Mouse (Mus musculus): ENCODE results near the gene Scn8a. TPM values are rescaled to one million over a fixed set of nuclear protein-coding genes. Genes with fewer than 3 reads are reported as not detected.
A peak's percentile ranks its signal among the peaks of the same experiment; 100 is the strongest.

Gene Scn8a
- polyA plus RNA-seq, 1 experiment from 2014 or later = 2.1 TPM

DNA sequence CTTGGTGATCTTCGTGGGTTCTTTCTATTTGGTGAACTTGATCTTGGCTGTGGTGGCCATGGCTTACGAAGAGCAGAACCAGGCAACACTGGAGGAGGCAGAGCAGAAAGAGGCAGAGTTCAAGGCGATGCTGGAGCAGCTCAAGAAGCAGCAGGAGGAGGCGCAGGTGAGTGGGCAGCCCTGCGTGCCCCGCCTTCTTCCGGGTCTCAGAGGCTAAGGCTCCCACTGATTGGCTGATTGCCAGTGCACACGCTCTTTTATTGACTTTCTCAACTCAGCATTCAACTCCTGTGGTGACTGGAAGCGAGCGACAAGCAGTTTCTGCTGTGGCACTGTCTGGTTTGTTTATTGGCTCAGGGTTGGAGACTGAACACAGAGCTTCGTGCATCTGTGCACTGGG, 103.1 kb downstream of the Scn8a start:
- Histone ChIP-seq H3K27ac (no peak overlapping the region), H3K4me2 (replicated peaks) (peak overlapping the region; percentile 31; the same call in 1 of the 2 replicates), H3K9ac (no peak overlapping the region), H3K27me3 (replicated peaks) (no peaks in the 10 kb centered on the region), H3K4me1 (replicated peaks) (no peaks in the 10 kb centered on the region; the same call in 1 of the 2 replicates), H3K9me3 (no peaks in the 10 kb centered on the region), H3K4me3 (replicated peaks) (no peak overlapping the region), H3K36me3 (no peaks in the 10 kb centered on the region)
- 23% methylated on average over 11 of the region's 11 CpGs for WGBS
- peak; percentile 87 for ATAC-seq

DNA sequence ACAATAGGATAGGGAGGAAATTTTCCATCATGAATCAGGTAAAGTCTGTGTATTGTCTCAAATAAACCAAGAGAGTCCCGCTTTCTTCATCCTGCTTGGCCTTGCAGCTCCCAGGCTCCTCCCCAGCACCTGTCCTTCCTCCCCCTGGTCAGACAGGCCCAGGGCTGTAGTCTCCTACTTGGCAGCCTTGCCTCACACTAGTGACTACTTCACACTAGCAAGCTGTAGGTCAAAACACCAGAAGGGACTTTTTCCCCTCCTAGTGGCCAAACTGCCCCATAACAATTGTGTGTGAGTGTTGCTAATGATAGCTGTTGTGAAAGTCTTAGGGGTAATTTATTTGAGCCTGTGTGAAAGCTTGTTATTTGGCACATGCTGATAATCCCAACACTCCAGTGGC, 105.0 kb downstream of the Scn8a start:
- no peaks in the 10 kb centered on the region for H3K9me3 ChIP-seq
- H3K4me3 ChIP-seq (replicated peaks) = no peak overlapping the region
- no peaks in the 10 kb centered on the region for H3K27me3 ChIP-seq (replicated peaks)
- no peaks in the 10 kb centered on the region for H3K36me3 ChIP-seq
- H3K27ac ChIP-seq = no peak overlapping the region
- H3K4me1 ChIP-seq (replicated peaks) = no peaks in the 10 kb centered on the region; the same call in 1 of the 2 replicates
- no peak for ATAC-seq
- H3K4me2 ChIP-seq (replicated peaks) = no peak overlapping the region
- 86% methylated on average over 1 of the region's 1 CpGs for WGBS
- no peak overlapping the region for H3K9ac ChIP-seq

DNA sequence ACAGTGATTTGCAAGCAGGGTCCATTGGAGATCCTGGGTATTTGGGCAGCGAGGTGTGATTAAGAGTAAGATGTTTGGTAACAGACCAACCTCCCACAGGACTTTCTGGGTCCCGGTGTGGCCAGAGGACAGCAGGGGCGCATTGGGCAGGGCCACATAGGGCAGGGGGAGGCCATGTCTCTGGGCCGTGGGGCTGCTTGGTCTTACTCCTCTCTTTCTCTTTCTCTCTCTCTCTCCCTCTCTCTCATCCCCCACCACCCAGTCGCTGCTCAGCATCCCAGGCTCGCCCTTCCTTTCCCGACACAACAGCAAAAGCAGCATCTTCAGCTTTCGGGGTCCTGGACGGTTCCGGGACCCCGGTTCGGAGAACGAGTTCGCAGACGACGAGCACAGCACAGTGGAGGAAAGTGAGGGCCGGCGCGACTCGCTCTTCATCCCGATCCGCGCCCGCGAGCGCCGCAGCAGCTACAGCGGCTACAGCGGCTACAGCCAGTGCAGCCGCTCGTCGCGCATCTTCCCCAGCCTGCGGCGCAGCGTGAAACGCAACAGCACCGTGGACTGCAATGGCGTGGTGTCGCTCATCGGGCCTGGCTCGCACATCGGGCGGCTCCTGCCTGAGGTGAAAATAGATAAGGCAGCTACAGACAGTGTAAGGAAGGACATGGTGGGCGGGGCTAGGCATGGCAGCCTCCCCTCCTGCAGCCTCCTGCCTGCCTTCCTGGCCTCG, 113.9 kb downstream of the Scn8a start:
- Histone ChIP-seq H3K27ac (no peak overlapping the region), H3K9ac (peak overlapping the region; percentile 56), H3K9me3 (no peaks in the 10 kb centered on the region), H3K27me3 (replicated peaks) (peaks cover 4% of the 10 kb centered on the region; the same call in 1 of the 2 replicates), H3K4me1 (replicated peaks) (peaks cover 8% of the 10 kb centered on the region), H3K4me2 (replicated peaks) (peak overlapping the region; percentile 93), H3K36me3 (no peaks in the 10 kb centered on the region), H3K4me3 (replicated peaks) (peak overlapping the region; percentile 56)
- peak; percentile 89 for ATAC-seq
- under 1% methylated on average over 46 of the region's 46 CpGs for WGBS

DNA sequence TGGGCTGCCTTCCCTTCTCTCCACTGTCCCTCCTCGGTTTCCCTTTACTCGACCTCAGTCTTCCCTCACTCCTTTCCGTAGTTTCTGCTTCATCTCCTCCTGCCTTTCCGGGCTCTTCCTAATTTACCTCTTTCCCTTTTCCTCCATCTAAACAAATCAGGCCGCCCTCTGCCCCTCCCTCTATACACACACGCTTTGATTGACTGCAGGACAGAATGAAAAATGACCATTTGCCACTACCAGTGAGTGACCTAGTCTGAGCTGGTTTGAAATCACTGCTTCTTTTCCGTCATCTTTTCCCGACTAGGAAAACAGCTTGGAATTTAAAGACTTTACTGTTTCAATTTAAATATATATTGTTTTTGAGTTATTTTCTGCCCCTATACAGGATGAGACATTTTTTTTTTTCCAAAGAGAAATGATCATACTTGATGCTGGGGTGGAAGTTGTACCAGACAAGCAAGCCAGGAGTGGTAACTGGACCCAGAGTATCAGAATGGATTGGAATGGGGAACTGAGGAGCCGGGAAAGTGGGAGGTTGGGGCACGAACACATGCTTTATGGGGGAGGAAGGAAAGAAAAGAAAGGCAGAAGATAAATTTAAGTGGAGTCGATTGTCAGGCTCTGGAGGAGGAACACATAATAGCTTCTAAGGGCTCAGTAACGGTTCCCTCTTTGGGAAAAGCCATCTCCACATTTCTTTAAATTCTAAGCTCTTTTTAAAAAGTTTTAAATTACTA, 114.7 kb downstream of the Scn8a start:
- peak; percentile 53 for ATAC-seq
- WGBS = 24% methylated on average over 12 of the region's 12 CpGs

DNA sequence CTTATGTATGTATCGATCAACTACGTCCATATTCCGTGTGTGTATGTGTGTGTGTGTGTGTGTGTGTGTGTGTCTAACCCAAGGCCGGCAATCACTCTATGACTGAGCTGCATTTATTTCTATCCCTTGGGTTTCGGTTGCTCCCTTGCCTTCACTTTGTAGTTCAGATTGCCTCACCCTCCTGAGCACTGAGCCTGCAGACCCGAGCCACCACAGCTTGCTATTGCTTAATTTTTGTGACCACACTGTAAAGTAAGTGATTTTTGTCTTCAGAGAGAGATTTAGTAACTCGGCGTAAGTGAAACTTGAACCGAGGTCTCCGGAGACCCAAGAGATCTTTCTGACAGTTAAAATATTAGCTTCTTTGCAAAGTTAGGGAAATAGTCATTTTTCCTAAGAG, 116.8 kb downstream of the Scn8a start:
- ATAC-seq = no peak
- no peak overlapping the region for H3K4me3 ChIP-seq (replicated peaks)
- peaks cover 4% of the 10 kb centered on the region; the same call in 1 of the 2 replicates for H3K27me3 ChIP-seq (replicated peaks)
- H3K4me2 ChIP-seq (replicated peaks) = no peak overlapping the region
- H3K9me3 ChIP-seq = no peaks in the 10 kb centered on the region
- no peak overlapping the region for H3K27ac ChIP-seq
- peaks cover 8% of the 10 kb centered on the region for H3K4me1 ChIP-seq (replicated peaks)
- no peak overlapping the region for H3K9ac ChIP-seq
- WGBS = 82% methylated on average over 10 of the region's 10 CpGs
- H3K36me3 ChIP-seq = no peaks in the 10 kb centered on the region

More for the DNA sequence above, 114.7 kb downstream of the Scn8a start:
- Histone ChIP-seq H3K9ac (peak overlapping the region; percentile 56), H3K27me3 (replicated peaks) (peaks cover 4% of the 10 kb centered on the region; the same call in 1 of the 2 replicates), H3K4me3 (replicated peaks) (peak overlapping the region; percentile 56), H3K27ac (no peak overlapping the region), H3K36me3 (no peaks in the 10 kb centered on the region), H3K4me1 (replicated peaks) (peaks cover 8% of the 10 kb centered on the region), H3K4me2 (replicated peaks) (peak overlapping the region; percentile 93), H3K9me3 (no peaks in the 10 kb centered on the region)

DNA sequence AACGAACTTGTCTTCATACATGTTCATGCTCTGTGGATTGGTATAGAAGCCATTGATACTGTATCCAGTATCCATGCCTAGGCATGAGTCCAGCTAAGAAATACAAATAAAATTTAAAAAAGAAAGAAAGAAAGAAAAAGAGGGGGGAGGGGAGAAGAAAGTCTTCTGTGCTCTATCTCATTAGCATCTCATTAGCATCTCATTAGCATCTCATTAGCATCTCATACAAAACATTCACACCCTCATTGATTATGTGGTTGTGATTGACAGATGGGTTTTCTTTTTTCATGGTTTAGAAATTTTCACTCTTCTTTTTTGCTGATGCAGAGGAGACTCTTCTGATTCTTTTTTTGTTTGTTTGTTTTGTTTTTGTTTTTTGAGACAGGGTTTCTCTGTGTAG, 117.4 kb downstream of the Scn8a start:
- WGBS = 91% methylated on average over 1 of the region's 1 CpGs
- Histone ChIP-seq H3K27ac (no peak overlapping the region), H3K4me2 (replicated peaks) (no peak overlapping the region), H3K27me3 (replicated peaks) (peaks cover 4% of the 10 kb centered on the region; the same call in 1 of the 2 replicates), H3K4me1 (replicated peaks) (peaks cover 8% of the 10 kb centered on the region), H3K4me3 (replicated peaks) (no peak overlapping the region), H3K36me3 (no peaks in the 10 kb centered on the region), H3K9me3 (no peaks in the 10 kb centered on the region), H3K9ac (no peak overlapping the region)
- no peak for ATAC-seq

DNA sequence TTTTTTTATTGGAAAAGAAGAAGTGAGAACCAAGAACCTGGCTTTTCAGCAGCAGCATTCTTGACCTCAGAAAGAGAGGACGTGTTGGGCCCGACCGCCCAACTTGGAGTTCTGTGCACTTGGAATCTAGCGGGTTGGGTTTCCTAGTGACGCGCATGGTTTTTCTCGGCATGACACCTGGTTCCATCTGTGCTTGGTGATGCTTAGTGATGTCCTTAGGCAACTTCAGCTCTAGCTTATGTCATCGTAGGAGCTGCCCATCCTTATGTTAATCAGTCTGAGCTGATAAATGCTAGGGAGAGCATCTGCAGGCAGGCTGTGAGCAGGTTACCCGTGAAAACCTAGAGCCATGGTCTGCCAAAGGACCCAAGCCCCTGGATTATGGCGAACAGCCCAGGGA, 120.6 kb downstream of the Scn8a start:
- no peaks in the 10 kb centered on the region for H3K4me1 ChIP-seq (replicated peaks)

DNA sequence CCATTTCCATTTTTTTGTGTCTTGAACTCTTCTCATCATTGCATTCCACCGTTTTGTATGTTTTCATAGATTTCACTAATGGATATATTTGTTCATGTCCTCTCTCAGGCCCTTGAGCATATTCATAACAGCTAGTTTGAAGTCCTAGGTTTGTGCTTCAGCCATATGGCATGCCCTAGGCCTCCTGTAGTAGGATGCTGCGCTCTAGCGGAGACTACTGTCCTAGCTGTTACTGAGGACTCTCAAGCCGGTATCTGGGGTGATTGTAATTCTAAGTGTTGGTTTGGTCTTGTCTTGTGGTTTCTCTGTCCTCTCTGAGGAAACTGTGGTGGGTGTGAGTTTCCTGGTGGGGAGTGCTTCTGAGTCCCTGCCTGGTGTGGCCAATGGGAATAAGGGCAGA, 127.4 kb downstream of the Scn8a start:
- WGBS = 35% methylated on average over 4 of the region's 4 CpGs

More for the DNA sequence above, 120.6 kb downstream of the Scn8a start:
- 92% methylated on average over 10 of the region's 10 CpGs for WGBS
- Histone ChIP-seq H3K27ac (no peak overlapping the region), H3K4me2 (replicated peaks) (no peak overlapping the region), H3K36me3 (no peaks in the 10 kb centered on the region), H3K9me3 (no peaks in the 10 kb centered on the region), H3K9ac (no peak overlapping the region), H3K4me3 (replicated peaks) (no peak overlapping the region), H3K27me3 (replicated peaks) (no peaks in the 10 kb centered on the region)
- no peak for ATAC-seq

DNA sequence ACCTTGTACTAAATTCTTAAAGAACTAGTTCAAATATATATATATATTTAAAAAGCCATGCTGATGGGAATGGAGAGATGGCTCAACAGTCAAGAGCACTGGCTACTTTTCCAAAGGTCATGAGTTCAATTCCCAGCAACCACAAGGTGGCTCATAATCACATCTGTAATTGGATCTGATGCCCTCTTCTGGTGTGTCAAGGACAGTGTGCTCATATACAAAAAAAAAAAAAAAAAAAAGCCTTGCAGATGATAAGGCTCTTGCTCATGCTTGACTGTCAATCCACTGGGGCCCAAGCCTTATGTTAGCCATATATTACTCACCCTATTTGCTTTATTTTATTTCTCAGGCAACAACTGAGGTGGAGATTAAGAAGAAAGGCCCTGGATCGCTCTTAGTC, 132.0 kb downstream of the Scn8a start:
- no peak for ATAC-seq
- Histone ChIP-seq H3K4me3 (replicated peaks) (no peak overlapping the region), H3K27me3 (replicated peaks) (no peaks in the 10 kb centered on the region), H3K27ac (no peak overlapping the region), H3K36me3 (no peaks in the 10 kb centered on the region), H3K4me1 (replicated peaks) (no peaks in the 10 kb centered on the region; the same call in 1 of the 2 replicates), H3K4me2 (replicated peaks) (no peak overlapping the region), H3K9ac (no peak overlapping the region), H3K9me3 (no peaks in the 10 kb centered on the region)
- 73% methylated on average over 1 of the region's 1 CpGs for WGBS

More for the DNA sequence above, 127.4 kb downstream of the Scn8a start:
- no peak for ATAC-seq
- H3K4me2 ChIP-seq (replicated peaks) = no peak overlapping the region
- H3K27me3 ChIP-seq (replicated peaks) = no peaks in the 10 kb centered on the region
- no peak overlapping the region for H3K27ac ChIP-seq
- H3K9ac ChIP-seq = no peak overlapping the region
- H3K9me3 ChIP-seq = no peaks in the 10 kb centered on the region
- no peaks in the 10 kb centered on the region for H3K4me1 ChIP-seq (replicated peaks)
- no peak overlapping the region for H3K4me3 ChIP-seq (replicated peaks)
- H3K36me3 ChIP-seq = no peaks in the 10 kb centered on the region

DNA sequence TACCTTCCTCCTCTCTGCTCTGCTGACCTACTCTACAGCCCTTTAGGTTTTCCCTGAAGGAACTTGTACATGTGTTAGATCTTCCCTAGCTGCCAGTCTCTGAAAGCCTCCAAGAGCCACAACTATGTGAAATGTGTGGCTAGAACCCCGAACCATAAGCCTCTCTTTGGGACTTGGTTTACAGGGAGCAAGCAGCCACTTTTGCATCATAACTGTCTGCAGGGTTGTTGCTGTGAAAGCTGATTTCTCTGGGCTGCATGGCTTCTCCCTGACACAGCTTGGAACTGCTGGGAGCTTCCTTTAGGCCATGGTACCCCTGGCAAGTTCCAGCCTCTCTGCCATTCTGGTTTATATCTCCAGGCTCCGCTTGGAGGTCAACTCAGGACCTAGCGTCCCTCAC, 132.8 kb downstream of the Scn8a start:
- Histone ChIP-seq H3K4me1 (replicated peaks) (peaks cover 5% of the 10 kb centered on the region), H3K4me2 (replicated peaks) (no peak overlapping the region), H3K4me3 (replicated peaks) (no peak overlapping the region), H3K36me3 (no peaks in the 10 kb centered on the region), H3K9ac (no peak overlapping the region), H3K27me3 (replicated peaks) (no peaks in the 10 kb centered on the region), H3K27ac (no peak overlapping the region), H3K9me3 (no peaks in the 10 kb centered on the region)
- ATAC-seq = no peak
- 89% methylated on average over 3 of the region's 3 CpGs for WGBS

DNA sequence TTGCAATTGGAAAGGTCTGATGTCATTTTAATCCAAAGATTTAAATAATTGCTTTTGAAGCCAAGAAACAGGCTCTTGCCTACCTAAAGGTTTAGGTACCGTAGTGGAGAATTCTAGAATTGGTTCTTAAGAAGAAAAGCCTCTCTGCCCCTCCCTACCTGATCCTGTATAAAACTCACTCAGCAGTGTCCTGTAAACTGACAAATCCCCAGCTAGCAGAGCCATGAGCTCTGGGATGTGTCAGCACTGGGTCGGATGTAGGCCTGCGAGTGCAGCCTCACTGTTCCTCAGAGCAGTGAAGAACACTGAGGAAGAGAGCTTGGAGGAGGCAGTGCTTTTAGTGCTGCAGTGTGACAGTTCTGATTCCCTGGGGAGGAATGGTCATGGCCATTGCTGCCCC, 134.9 kb downstream of the Scn8a start:
- H3K9ac ChIP-seq = no peak overlapping the region
- peaks cover 10% of the 10 kb centered on the region for H3K4me1 ChIP-seq (replicated peaks)
- WGBS = 57% methylated on average over 3 of the region's 3 CpGs
- no peak overlapping the region for H3K4me3 ChIP-seq (replicated peaks)
- H3K9me3 ChIP-seq = no peaks in the 10 kb centered on the region
- no peak overlapping the region for H3K4me2 ChIP-seq (replicated peaks)
- no peak overlapping the region for H3K27ac ChIP-seq
- no peaks in the 10 kb centered on the region for H3K36me3 ChIP-seq
- no peak for ATAC-seq
- H3K27me3 ChIP-seq (replicated peaks) = no peaks in the 10 kb centered on the region

DNA sequence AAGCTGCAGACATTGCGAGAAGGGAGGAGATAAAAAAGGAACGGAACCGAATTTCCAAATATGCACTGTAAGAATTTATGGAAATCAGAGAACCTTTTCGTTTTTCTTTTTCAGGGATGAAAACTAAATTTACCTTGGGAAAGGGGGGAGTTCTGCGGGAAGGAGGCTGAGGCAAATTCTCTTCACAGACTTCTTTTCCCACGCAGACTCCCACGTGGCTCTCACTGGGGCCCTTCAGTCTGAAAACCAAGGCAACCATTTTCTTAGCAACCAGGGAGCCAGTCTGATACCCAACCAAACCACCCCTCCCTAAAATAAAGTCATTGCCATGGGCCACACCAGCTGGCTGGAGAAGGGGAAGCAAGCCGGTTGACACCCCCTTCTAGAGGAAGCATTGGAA, 136.1 kb downstream of the Scn8a start:
- H3K4me2 ChIP-seq (replicated peaks) = no peak overlapping the region
- H3K27me3 ChIP-seq (replicated peaks) = no peaks in the 10 kb centered on the region
- H3K27ac ChIP-seq = no peak overlapping the region
- ATAC-seq = no peak
- no peaks in the 10 kb centered on the region for H3K36me3 ChIP-seq
- WGBS = 86% methylated on average over 8 of the region's 8 CpGs
- H3K4me1 ChIP-seq (replicated peaks) = peaks cover 10% of the 10 kb centered on the region
- H3K9me3 ChIP-seq = no peaks in the 10 kb centered on the region
- no peak overlapping the region for H3K4me3 ChIP-seq (replicated peaks)
- H3K9ac ChIP-seq = no peak overlapping the region
